Mouse (Mus musculus): ENCODE results near the gene Mb.

The Mb gene

DNA sequence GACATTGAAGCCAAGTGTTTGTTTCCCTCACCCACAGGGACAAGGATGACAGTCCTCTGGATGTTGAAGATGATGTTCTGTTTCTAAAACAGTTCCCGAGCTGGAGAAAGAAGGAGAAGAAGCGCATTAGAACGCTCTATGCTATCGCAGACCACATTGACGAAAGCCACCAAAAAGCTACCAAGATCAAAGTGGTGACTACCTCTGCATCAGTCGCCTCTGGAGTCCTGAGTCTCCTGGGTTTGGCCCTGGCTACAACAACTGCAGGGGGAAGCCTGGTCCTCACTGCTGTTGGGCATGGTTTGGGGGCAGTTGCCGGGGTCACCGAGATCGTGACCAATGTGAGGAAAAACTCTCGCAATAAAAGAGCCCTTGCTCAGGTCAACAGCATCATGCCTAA lies at the start of gene Mb:
Mb (minus strand) TSS at position 101 of the 400 bp plus-strand sequence.
- no peak for DNase-seq (ENCODE audit: low spot score)

DNA sequence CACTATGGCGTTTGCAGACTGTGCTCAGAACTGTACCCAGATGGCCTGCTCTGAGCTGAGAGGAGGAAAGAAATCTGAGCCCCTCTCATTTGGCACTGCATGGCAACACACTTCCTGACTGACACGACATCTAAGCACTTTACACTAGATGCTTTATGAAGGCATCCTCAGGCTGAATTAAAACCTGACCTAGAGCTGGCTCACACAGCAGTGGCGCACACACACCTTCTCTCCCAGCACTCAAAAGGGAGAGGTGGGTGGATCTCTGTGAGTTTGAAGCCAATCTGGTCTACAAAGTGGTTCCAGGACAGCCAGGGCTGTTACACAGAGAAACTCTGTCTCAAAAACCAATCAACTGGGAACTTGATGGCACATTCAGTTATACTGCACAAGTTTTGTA lies 49.3 kb upstream of the Mb start:
- no peak for DNase-seq (ENCODE audit: low spot score)

DNA sequence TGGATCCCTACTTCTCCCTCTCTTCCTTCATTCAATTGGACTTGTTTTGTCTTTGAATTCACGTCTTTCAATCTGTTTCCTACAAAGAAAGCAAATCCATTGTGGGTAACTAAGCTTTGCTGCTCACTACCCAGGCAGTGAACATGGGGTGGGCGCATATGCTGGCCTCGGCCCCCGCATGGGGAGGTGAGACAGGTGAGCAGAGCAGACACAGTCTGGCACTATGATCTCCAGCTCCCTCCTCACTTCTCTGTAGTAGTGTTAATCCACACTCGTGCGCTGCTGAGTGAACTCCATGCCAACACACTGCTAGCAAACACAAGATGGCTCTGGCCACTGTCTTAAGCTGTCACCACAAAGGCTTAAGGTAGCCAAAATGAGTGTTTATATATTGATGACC lies 46.9 kb upstream of the Mb start:
- DNase-seq (ENCODE audit: low spot score), result no peak

DNA sequence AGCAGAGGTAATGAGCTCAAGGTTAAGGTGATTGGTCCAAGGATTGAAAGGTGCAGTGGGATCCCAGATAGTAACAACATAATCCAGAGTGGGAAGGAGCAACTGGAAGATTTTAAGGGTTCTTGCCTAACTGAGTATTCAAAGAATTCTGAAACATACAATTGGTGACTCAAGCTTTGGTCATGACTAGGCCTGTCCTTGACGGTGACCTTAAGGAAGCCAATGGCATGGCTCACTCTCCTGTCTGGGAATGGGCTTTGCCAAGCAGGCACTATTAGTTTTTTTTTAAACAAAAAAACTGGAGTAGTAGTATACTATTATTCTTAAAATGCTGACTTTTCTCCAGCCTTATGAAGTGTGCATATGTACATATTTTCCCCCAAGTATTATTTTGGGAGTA lies 44.7 kb upstream of the Mb start:
- DNase-seq (ENCODE audit: low spot score), result no peak

DNA sequence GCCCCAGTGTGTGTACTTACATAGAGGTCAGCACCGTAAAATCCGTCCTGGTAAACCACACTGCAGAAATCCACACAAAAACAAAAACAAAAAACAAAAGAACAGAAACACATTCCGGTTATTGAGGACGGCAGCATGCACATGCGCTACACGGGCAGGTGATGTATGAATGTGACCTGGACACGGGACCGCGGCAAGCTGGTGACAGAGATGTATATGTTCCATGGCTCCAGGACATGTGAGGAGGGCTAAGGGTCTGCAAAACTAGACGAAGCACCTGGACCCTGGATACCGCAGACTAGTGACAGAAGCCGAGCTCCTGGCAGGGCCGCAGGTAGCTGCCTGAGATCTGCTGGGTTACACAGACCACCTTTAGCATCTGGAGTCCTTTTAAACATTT lies 44.0 kb upstream of the Mb start:
- no peak for DNase-seq (ENCODE audit: low spot score)

DNA sequence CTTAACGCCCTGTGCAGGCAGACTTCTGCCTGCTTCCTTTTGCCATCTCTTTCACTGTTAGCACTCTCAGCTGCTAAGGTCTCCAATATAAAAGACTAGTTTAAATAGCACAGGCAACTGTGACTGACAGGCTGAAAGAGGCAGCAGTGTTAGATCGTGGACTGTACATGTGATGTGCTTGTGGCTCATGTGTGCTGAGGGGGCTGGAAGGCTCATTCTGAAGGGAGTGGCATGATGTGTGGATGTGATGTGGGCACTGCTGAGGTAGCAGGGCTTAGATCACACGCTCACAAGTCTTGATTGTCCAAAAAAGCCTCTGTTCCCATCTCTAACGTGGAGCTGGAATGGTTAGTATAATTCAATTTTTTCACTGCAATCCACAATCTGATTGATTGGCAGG lies 40.9 kb upstream of the Mb start:
- DNase-seq (ENCODE audit: low spot score), result no peak

DNA sequence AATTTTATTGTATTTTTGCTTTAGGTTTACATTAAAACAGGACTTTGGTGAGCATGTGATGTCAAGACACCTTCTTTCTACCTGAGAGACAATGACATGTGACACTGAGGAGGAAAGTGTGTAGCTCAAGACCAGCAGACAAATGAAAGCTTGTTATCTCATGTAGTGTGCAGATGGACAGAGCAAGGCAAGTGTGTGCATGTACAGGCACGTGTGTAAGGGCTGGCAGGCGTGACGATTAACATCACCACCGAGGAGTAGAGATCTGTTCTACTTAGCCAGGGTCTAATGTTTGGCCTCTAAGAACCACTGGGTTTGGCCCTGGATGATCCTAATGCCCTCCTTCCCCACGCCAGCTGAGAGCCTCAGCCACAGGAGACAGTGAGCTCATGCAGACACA lies 40.1 kb upstream of the Mb start:
- no peak for DNase-seq (ENCODE audit: low spot score)

DNA sequence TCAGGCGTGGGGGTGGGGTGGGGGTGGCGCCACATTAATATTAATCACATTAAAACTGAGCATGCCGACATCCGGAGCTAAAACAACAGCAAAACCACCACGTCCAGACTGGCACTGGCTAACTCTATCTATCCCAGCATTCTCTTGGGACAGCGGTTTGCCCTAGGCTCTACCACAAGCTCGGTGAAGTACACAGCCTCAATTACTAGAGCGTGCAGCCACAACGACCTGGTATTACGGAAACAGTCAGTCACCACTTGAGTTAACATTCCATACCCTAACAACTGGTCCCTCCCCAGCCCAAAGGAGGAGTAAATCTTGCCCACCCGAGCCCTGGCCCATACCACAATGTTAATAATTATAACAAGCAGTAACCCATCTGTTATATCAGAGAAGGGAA lies 38.8 kb upstream of the Mb start:
- no peak for DNase-seq (ENCODE audit: low spot score)

DNA sequence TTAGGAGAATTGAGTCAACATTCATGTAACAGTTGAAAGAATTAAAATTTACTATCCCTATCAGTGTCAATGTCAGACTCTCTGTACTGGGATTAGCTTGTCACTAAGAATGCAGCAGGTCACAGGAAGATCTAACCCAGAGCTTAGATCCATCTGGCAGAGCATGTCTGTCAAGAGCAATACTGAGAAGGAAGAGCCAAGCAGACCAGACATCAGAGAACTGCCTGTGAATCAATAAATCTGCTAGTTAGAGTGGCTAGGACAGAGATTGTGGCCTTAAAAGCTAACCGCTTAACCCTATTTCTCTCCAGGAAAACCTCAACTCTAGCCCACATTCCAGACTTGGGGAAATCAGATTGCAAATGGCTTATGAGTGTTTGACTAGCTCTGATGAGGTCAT lies 36.0 kb upstream of the Mb start:
- DNase-seq (ENCODE audit: low spot score), result no peak

DNA sequence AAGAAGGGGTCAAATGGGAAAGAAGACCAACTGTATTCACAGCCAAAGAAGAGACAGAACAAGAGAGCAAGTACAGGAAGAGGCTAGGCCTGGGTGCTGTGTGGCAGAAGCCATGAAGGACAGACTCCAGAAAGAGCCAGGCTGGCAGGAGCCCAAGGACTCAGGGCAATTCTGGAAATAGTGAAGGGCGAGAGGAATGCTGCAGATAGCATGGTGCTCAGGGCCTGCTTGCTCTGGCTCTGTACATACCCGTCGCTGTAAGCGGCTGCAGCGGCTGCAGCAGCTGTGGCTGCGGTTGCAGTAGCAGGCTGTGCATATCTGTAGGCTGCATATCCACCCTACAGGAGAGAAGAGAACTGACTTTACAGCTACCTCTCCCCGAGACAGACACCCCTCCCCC lies 35.3 kb upstream of the Mb start:
- DNase-seq (ENCODE audit: low spot score), result no peak

DNA sequence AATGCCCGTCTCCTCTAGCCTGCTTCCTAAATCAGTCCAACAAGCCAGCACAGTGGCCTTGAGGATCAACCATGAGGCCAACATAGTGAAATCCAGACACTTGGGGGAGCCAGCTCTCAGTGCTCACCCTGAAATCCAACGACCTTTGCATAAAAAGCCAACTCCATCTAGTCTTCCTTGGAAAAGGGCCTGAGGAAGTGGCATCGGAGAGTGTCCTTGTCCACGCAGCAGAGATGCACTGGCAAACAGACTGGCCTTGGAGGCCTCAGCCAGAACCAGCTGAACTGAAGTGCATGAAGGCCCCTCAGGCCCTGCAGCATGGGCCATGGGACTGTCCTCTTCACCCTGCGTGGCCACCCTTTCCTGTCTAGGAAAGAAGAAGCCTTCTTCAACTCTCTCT lies 31.0 kb upstream of the Mb start:
- no peak for DNase-seq (ENCODE audit: low spot score)

DNA sequence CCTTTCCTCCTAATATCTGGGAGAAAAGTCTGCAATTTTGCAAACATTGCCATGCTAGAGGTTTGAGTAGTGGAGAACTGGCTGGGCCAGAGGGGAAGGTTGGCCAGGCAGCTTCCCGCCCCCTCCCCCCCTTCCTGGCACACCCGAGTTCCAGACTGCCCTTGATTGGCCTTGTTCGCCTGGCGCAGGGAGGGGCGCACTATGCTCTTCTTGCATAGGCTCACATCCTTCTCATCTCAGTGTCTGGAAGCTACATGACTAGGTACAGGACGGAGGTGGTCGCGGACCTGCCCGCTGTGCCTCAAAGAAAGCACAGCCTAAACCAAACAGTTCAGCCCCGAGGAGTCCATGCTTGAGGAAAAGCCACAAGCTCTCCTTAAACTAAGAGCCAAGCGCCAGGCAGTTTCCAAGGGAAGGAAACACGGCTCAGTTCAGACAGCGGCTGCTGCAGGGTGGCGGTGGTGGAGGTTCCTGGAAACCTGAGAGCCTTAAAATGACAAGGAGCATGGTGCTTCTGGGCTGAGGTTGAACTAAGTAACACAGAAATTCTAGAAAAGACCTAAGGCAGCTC lies 30.3 kb upstream of the Mb start:
- no peak for DNase-seq (ENCODE audit: low spot score)

DNA sequence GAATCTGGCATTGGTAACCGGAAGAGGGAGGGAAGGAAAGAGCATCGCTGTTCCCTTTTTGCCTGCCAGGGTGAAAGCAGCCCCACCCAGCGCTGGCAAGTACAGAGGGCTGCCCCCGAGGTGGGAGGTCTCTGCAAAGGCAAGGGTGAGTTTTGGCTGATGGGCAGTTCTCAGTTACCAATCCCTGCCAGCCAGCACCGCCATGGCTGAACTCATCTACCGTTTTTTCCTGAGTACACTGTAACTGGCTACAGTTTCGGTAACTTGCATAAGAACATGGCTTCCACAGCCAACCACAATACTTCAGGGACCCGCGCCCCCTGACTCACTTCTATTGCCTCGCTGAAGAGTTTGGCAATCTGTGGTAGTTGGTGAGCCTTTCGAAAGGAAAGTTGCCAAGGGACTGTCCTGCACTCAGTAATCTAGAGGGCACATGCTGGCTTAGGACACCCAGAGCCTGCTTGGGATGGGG lies 29.5 kb upstream of the Mb start:
- peak; percentile 35 for DNase-seq (ENCODE audit: low spot score)

DNA sequence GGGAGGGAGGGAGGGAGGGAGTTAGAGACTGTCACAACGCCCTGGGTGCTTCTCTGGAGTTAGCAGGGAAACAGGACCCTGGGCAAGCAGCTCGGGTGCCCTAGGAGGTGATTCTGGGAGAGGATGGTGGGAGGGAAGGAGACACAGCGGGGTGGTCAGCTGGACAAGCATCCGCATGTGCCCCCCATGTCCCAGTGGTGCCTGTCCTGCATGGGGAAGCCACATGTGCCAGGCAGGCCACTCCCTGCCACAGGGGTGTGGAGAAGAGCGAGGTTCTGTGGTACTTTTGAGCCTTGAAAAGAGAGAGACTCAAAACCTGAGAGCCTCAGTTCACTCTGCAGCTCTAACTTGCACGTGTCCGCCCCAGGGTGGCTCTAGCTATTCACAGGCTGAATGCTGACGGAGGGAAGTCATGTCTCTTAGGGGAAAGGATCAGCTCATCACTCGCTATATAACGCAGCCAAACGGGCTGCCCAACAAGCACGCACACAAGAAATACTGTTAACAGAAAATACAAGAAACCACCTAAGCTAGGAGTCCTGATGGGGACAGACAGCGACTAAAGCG lies 28.9 kb upstream of the Mb start:
- DNase-seq (ENCODE audit: low spot score), result no peak

DNA sequence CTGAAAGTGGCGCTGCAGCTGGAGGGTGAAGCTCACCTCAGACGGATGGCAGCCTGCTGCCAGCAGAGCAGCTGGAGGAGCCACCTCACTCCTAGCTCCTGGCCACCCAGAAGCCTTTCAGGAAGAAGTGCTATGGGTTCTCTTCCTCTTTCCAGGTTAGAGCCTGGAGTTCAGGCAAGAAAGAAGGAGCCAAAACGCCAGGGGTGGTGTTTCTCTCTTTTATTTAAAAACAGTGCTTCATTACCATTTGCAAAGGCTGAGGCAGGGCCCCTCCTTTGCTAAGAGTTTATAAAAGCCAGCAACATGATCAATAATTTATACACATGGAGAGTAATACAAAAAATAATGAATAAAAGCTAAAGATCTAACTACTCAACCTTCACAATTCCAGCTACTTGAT lies 28.3 kb upstream of the Mb start:
- DNase-seq (ENCODE audit: low spot score), result no peak

DNA sequence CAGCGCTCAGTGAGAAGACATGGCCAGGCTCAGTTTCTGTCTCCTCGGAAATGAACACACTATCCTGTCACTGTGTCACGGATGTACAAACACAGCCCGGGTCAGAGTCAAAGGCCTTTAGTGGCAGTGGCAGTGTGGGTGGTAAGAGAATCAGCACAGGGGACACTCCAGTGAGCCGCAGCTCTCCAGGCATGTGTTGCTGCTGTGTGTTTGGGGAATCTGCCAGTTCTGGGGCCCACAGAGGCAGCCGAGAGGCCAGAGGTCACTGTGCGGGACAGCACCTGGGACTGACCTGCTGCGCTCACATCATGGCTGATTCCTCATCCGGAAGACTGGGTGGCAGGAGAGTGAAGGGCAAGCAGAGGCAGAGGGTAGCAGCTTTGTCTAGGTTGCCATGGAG lies 27.4 kb upstream of the Mb start:
- no peak for DNase-seq (ENCODE audit: low spot score)

DNA sequence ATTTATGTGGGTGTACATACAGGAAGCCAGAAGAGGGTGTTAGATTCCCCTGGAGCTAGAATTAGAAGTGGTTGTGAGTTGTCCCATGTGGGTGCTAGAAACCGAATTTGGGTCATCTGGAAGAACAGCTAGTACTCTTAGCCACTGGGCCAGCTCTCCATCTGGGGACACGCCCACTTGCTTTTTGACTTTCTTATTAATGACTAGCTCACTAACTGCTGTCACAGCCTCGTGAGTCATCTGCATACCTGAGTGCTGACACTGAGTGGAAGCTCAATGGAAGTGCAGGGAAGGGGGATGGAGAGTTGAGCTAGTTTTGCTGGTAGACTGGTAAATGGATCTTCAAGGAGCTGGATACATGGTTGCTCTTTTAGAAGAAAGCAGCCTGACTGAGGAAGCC lies 26.1 kb upstream of the Mb start:
- DNase-seq (ENCODE audit: low spot score), result no peak

DNA sequence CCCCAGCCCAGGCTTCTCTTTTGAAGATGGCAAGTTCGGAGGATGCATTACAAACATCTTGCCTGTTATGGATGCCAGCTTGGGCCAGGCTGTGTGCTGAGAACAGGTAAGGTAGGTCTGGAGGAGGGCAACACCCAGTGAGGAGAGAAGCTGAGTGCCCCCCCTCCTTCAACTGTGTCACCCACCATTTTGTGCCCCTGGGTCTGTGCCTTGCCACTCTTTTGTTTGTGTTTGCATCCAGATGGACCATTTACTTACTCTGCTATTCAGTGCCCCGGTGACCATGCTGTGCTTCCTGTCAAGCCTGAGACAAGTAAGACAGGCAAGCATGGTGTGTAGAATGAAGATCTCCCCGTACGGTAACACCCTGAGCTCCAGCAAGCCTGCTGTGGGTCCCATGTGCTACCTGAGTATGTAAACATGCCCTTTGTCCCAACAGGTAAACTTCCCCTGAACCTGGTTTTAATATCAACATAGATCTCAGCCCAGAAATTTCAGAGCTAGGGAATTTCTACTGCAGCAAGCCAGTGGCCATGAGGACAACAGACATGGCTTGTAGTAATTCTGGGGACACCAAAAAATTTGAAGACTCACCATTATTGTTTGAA lies 22.2 kb upstream of the Mb start:
- DNase-seq (ENCODE audit: low spot score), result no peak

DNA sequence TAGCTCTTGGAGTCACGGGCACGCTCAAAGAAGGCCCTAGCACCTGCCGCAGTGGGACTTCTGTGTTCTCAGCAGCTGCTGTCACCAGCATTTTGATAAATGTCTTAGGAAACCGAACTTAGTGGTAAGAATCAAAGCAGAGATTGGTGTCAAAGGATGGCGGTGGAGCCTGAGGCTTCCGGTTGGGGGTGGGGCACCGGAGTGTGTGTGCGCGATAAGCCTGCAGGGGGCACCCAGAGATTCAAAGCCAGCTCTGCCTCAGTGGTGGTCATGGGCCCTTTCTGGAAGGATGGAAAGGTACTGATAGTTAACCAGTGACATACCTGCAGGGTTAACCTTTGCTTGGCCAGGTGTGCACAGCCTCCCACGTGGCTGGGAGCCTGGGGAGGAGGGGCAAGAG lies 21.0 kb upstream of the Mb start:
- DNase-seq (ENCODE audit: low spot score), result peak; percentile 27

DNA sequence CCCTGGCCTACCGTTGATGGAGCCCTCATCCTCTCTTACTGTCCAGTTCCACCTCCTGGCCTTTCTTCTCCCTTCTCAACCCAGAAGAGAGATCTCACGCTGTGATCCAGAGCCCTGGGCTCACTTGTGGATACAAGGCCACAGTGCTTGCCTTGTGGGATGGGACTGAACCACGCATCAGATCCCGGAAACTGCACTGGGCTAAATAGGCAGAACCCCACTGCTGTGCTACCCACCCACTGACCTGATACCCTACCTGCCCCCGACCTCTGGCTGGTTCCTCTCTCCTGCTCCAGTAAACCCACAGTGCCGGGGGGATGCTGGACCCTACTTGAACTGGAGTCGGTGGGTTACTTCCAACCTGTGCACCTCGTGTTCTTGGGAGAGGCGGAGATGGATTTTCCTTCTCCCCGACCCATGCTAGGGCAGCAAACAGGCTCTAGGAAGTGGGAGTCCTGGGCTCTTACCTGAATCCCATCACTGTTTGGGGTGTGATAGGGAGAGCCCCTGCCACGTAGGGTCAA lies 20.3 kb upstream of the Mb start:
- DNase-seq (ENCODE audit: low spot score), result no peak

DNA sequence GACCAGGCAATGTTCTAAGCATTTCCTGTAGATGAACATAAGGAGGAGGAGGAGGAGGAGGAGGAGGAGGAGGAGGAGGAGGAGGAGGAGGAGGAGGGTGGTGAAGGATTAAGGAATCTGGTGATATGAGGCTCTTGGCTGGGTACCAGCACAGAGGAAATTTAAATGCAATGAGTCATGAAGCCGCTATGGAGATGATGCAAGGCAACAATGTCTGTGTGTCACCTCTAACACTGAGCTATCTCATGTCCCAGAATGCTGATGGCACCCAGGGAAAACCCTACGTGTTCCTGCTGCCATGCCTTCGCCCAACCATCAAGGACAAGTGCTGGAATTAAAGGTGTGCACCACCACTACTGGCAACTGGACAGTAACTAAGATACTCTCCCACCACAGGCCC lies 18.5 kb upstream of the Mb start:
- no peak for DNase-seq (ENCODE audit: low spot score)

DNA sequence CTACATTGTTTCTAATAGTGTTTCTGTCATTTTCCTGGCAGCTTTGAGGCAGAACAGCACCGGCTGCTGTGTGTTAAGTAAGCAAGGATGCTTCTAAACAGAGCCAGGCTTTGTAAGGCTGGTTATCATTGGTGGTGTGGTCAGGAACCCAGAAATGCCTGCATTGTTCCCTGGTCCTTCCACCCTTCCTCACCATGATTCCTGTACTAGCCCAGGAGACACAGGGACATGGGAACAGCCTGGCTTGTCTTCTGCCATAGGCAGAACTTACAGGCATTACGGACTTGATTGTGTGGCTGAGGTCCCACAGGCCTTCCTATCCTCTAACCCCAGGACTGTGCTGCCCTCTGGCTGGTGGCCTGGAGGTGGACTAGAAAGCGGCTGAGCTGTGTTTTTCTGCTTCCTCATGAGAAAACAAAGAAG lies 18.0 kb upstream of the Mb start:
- DNase-seq (ENCODE audit: low spot score), result no peak

DNA sequence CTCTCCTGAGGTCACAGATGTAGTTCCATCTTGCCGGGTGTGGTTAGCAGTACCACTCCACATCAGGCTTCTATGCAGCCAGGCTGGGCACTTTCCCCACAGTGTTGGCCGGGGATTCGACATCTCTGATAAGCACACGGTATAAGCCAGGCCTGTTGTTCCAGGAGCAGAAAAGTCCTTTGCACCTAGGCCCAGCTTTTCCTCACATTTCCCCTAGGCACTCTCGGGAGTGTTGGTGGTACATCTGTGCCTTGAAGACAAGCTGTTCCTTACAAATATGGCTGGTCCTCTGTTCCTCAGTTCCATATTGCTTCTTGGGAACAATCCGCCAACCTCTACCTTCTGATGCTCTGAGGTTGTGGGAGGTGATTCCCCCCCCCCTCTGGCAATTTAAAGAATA lies 15.8 kb upstream of the Mb start:
- no peak for DNase-seq (ENCODE audit: low spot score)

DNA sequence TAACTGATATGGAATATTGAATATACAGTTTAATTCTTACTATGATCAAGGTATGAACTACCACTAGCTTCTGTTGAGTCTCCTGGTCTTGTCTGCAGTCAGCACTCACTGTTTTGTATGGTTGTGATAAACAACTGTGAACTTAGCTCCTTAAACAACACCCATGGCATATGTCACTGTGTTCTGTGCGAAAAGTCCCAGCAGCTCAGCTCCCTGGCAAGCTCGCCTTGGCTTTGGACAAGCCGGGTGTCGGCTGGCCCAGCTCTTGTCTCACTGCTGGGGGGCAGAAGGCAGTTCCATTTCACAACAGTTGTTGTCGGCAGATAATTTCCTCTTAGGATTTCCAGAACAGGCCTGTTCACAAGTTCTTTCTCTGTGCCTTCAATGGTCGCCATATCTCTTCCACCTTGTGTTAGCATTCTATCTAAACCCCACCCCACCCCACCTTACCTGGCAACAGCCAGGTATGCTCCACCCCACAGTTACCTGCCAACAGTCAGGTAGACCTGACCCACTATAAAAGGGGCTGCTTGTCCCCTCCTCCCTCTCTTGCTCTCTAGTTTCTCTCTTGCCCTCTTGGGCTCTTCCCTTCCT lies 14.9 kb upstream of the Mb start:
- no peak for DNase-seq (ENCODE audit: low spot score)

All from lung, postnatal 25 days (tissue).